Mouse (Mus musculus): ENCODE results near the gene Msi2. TPM values are rescaled to one million over a fixed set of nuclear protein-coding genes. Genes with fewer than 3 reads are reported as not detected.
A peak's percentile ranks its signal among the peaks of the same experiment; 100 is the strongest.

Gene Msi2
- polyA plus RNA-seq, 1 experiment from 2014 or later = 20.2 TPM

DNA sequence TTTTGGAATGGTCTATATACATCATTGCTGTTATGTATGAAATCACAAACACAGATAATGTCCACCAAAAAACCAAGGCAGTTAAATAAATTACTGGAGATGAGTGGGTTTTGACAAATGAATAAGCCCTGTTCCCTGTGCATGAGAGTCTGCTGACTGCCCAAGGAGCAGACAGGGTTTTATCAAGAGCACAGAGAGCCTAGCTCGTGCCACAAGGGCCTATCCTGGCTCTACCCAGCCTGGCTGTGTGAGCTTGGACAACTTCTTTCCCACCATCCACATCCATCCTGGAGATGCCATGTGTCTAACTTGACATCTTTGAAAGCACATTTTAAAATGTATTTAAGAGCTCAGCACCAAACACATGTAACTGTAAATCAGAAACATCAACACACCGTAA, 132.4 kb downstream of the Msi2 start:
- Histone ChIP-seq H3K4me1 (peaks cover 96% of the 10 kb centered on the region), H3K9me3 (no peaks in the 10 kb centered on the region), H3K4me3 (peak overlapping the region; percentile 36; the same call in 1 of the 2 replicates), H3K36me3 (replicated peaks) (peaks cover 40% of the 10 kb centered on the region), H3K27me3 (replicated peaks; ENCODE audit: low read depth, poor library complexity, severe bottlenecking) (no peaks in the 10 kb centered on the region), H3K27ac (replicated peaks) (peak overlapping the region; percentile 87)
- WGBS = 52% methylated on average over 2 of the region's 2 CpGs
- DNase-seq (ENCODE audit: low spot score) = no peak

DNA sequence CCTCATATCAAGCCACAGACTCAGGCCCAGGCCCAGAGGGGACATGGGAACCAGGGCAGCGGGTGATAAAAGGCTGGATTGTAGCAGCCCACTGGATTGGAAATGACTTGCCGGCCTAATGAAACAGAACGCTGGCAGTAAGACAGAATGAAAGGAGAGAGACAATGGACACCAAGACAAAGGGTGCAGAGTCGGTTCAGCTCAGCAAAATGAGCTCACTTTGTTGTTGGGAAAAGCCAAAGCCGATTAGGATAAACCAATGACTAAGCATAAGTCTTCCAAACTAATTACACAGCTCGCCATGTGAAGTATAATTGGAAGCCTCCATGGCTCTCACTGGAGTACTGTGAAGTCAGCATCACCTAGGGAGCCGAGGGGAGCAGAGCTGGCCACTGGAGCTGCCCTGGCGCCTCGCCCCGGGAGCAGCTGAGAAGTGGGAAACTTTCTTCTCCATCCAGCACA, 133.1 kb downstream of the Msi2 start:
- 8% methylated on average over 10 of the region's 10 CpGs for WGBS
- peak; percentile 68 for DNase-seq (ENCODE audit: low spot score)
- Histone ChIP-seq H3K36me3 (replicated peaks) (peaks cover 41% of the 10 kb centered on the region), H3K27ac (replicated peaks) (peak overlapping the region; percentile 87), H3K27me3 (replicated peaks; ENCODE audit: low read depth, poor library complexity, severe bottlenecking) (no peaks in the 10 kb centered on the region), H3K9me3 (no peaks in the 10 kb centered on the region), H3K4me1 (peaks cover 96% of the 10 kb centered on the region), H3K4me3 (peak overlapping the region; percentile 36; the same call in 1 of the 2 replicates)

- Histone ChIP-seq H3K4me3 (no peak overlapping the region), H3K27ac (replicated peaks) (peak overlapping the region; percentile 87)
- 13% methylated on average over 6 of the region's 6 CpGs for WGBS
These were observed 134.4 kb downstream of the Msi2 start for GRCm38 (mm10) chr11:88583866-88584265.

GRCm38 (mm10) chr11:88583259-88583833, 135.0 kb downstream of the Msi2 start:
- peak; percentile 62 for DNase-seq (ENCODE audit: low spot score)
- 3% methylated on average over 8 of the region's 8 CpGs for WGBS
- H3K4me1 ChIP-seq = peaks cover 89% of the 10 kb centered on the region

More at GRCm38 (mm10) chr11:88583866-88584265, 134.4 kb downstream of the Msi2 start:
- H3K4me1 ChIP-seq = peaks cover 92% of the 10 kb centered on the region
- no peak for DNase-seq (ENCODE audit: low spot score)
- peaks cover 38% of the 10 kb centered on the region for H3K36me3 ChIP-seq (replicated peaks)
- no peaks in the 10 kb centered on the region for H3K9me3 ChIP-seq
- H3K27me3 ChIP-seq (replicated peaks; ENCODE audit: low read depth, poor library complexity, severe bottlenecking) = no peaks in the 10 kb centered on the region

GRCm38 (mm10) chr11:88582781-88583180, 135.5 kb downstream of the Msi2 start:
- Histone ChIP-seq H3K4me1 (peaks cover 85% of the 10 kb centered on the region), H3K9me3 (no peaks in the 10 kb centered on the region), H3K36me3 (replicated peaks) (peaks cover 34% of the 10 kb centered on the region), H3K4me3 (peak overlapping the region; percentile 40), H3K27ac (replicated peaks) (peak overlapping the region; percentile 87), H3K27me3 (replicated peaks; ENCODE audit: low read depth, poor library complexity, severe bottlenecking) (no peaks in the 10 kb centered on the region)
- DNase-seq (ENCODE audit: low spot score) = peak; percentile 33
- 6% methylated on average over 7 of the region's 7 CpGs for WGBS

More at GRCm38 (mm10) chr11:88583259-88583833, 135.0 kb downstream of the Msi2 start:
- H3K9me3 ChIP-seq = no peaks in the 10 kb centered on the region
- peak overlapping the region; percentile 87 for H3K27ac ChIP-seq (replicated peaks)
- H3K36me3 ChIP-seq (replicated peaks) = peaks cover 34% of the 10 kb centered on the region
- peak overlapping the region; percentile 40 for H3K4me3 ChIP-seq
- no peaks in the 10 kb centered on the region for H3K27me3 ChIP-seq (replicated peaks; ENCODE audit: low read depth, poor library complexity, severe bottlenecking)

DNA sequence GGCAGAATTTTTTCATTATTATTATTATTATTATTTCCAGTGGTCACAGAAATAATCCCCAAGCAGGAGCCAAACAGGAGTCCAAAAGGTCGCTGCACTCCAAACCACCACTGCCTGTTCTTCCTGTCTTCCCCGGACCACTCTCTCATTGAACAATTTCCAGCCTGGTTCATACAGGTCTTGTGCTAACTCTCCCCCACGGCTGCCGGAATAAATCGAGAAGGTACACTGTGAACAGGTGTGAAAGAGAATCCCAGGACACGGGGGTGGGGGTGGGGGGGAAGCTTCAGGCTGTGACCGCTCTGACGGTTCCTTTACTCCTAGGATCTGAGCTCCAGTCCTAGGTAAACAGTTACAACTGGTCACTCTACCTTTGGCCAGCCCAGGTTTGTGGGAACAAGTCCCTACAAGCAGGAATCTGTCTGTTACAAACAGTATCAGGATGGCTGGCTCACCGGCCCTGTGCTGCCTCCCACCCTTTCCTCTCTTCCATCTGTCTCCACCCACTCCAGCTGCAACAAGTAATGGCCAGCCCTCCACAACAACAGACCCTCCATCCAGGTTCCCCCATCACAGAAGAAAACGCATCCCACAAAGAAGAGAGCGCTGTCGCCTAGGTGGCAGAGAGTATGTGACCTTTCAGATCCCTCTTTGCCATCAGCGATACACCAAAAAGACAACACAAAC, 136.1 kb downstream of the Msi2 start:
- peak overlapping the region; percentile 87 for H3K27ac ChIP-seq (replicated peaks)
- peaks cover 32% of the 10 kb centered on the region for H3K36me3 ChIP-seq (replicated peaks)
- peak overlapping the region; percentile 40 for H3K4me3 ChIP-seq
- WGBS = 20% methylated on average over 13 of the region's 13 CpGs
- H3K9me3 ChIP-seq = no peaks in the 10 kb centered on the region
- peaks cover 85% of the 10 kb centered on the region for H3K4me1 ChIP-seq
- DNase-seq (ENCODE audit: low spot score) = peak; percentile 52
- no peaks in the 10 kb centered on the region for H3K27me3 ChIP-seq (replicated peaks; ENCODE audit: low read depth, poor library complexity, severe bottlenecking)

DNA sequence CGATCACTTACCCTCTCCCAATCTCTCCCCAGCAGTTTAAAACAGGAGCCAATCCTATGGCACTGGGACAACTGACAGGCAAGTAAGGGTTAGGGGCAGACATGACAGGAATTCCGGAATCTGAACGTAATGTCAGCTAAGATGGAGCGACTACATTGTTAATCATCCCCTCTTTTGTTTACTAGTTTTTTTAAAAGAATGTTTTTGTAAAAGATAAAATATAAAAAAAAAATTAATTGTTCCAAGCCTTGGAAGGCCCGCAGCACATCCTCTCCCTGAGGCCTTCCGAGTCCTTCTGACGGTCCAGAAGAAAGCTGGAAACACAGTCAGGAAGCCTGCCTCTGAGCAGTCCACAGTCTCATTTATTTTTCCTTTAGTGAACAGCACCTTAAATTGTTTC, 136.9 kb downstream of the Msi2 start:
- Histone ChIP-seq H3K4me1 (peaks cover 85% of the 10 kb centered on the region), H3K4me3 (no peak overlapping the region), H3K9me3 (no peaks in the 10 kb centered on the region), H3K36me3 (replicated peaks) (peaks cover 31% of the 10 kb centered on the region), H3K27ac (replicated peaks) (peak overlapping the region; percentile 87), H3K27me3 (replicated peaks; ENCODE audit: low read depth, poor library complexity, severe bottlenecking) (no peaks in the 10 kb centered on the region)
- no peak for DNase-seq (ENCODE audit: low spot score)
- WGBS = 71% methylated on average over 7 of the region's 7 CpGs

DNA sequence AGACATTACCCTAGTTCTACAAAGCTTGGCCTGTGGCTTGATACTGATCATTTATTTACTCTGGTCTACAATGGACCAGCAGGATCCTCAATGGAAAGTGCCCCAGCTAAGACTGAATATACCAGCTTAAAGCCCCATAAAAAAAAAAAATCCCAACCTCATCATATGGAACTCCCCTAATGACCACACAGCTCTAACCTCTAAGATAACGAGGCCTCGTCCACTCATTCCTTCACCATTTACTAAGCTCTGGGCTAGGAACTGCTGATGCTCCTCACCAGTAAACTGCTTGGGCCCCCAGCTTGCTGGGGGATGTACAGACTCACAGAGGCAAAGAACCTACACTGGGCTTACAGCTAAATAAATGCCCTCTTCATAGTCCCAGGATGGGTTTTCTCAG, 139.6 kb downstream of the Msi2 start:
- no peak overlapping the region for H3K4me3 ChIP-seq
- H3K4me1 ChIP-seq = peaks cover 82% of the 10 kb centered on the region
- no peaks in the 10 kb centered on the region for H3K9me3 ChIP-seq
- DNase-seq (ENCODE audit: low spot score) = no peak
- peak overlapping the region; percentile 44; the same call in 1 of the 2 replicates for H3K27ac ChIP-seq (replicated peaks)
- H3K27me3 ChIP-seq (replicated peaks; ENCODE audit: low read depth, poor library complexity, severe bottlenecking) = no peaks in the 10 kb centered on the region
- WGBS = 86% methylated on average over 2 of the region's 2 CpGs
- peaks cover 40% of the 10 kb centered on the region for H3K36me3 ChIP-seq (replicated peaks)

GRCm38 (mm10) chr11:88577076-88577475, 141.2 kb downstream of the Msi2 start:
- Histone ChIP-seq H3K36me3 (replicated peaks) (peaks cover 52% of the 10 kb centered on the region), H3K4me3 (no peak overlapping the region), H3K9me3 (no peaks in the 10 kb centered on the region), H3K27ac (replicated peaks) (peak overlapping the region; percentile 67; the same call in 1 of the 2 replicates), H3K27me3 (replicated peaks; ENCODE audit: low read depth, poor library complexity, severe bottlenecking) (no peaks in the 10 kb centered on the region), H3K4me1 (peaks cover 82% of the 10 kb centered on the region)
- WGBS = 82% methylated on average over 7 of the region's 7 CpGs
- DNase-seq (ENCODE audit: low spot score) = no peak

DNA sequence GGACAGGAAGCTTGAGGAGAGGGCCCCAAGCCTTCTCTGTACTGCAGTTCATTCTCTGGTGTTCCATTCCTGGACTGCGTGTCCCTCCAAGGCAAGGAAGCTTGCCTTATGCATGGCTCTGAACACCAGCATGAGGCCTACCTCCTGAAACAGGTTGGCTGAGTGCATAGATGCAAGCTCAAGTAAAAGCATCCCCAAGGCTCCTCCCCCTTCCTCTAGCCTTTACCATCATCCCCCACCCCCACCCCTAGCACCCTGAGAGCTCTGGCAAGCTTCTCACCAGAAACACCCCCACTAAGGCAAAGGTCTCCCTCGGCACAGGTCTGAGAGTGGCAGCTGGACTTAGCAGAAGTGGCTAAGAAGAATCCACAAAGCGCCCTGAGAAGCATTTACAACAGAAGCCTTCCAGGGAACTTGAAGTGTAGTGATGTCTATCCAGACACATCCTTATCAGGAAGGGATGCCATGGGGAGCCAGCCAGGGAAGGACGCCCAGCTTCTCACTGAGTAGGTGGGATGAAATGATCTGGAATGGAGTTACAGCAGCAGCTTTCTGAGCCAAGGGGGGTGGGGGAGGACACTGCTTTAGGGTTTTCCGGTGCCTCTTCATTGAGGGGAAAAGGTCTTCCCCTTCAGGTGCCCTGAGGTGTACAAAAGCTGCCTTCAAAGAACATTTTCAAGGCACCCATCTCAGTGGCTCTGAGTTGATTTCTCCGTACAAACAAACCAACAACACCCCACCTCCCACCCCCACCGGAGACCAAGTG, 141.9 kb downstream of the Msi2 start:
- H3K4me1 ChIP-seq = peaks cover 79% of the 10 kb centered on the region
- no peaks in the 10 kb centered on the region for H3K27me3 ChIP-seq (replicated peaks; ENCODE audit: low read depth, poor library complexity, severe bottlenecking)
- 64% methylated on average over 7 of the region's 7 CpGs for WGBS
- peaks cover 52% of the 10 kb centered on the region for H3K36me3 ChIP-seq (replicated peaks)
- peak overlapping the region; percentile 67 for H3K27ac ChIP-seq (replicated peaks)
- no peaks in the 10 kb centered on the region for H3K9me3 ChIP-seq
- no peak overlapping the region for H3K4me3 ChIP-seq
- DNase-seq (ENCODE audit: low spot score) = no peak

DNA sequence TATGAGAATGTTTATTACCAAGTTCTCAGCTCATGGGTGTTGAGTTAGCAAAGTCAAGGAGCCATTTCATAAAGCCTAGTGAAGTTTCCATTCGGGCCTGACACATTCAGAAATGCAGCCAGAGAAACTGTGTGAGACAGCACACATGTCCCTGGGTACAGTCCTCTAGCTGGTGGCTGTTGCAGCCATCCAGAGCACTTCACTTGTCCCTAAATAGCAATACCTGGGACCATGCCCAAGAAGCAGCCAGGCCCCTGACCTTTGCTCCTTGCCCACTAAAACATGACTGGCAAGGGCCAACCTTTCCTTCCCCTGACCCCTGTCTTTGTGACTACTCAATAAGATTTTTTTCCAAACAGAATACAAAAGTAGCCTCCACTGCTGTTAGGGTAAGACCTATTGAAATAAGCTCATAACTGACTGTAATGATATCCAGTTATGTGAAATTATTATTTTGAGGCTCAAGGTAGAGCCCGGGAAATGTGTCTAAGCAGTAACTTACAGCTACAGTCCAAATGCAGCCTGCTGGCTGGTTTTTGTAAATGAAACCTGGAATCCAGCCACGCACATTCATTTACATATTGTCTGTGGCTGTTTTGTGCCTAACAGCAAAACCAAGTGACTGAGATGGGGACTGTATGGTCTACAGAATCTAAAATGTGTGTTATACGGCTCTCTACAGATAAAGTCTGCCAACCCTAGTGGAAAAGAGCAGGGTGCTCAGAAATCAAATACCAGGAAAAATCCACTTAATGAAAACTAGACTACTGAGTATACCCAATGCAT, 143.5 kb downstream of the Msi2 start:
- Histone ChIP-seq H3K9me3 (no peaks in the 10 kb centered on the region), H3K27me3 (replicated peaks; ENCODE audit: low read depth, poor library complexity, severe bottlenecking) (no peaks in the 10 kb centered on the region), H3K27ac (replicated peaks) (no peak overlapping the region), H3K4me3 (no peak overlapping the region), H3K36me3 (replicated peaks) (peaks cover 45% of the 10 kb centered on the region), H3K4me1 (peaks cover 85% of the 10 kb centered on the region)
- no peak for DNase-seq (ENCODE audit: low spot score)
- WGBS = 88% methylated on average over 4 of the region's 4 CpGs

DNA sequence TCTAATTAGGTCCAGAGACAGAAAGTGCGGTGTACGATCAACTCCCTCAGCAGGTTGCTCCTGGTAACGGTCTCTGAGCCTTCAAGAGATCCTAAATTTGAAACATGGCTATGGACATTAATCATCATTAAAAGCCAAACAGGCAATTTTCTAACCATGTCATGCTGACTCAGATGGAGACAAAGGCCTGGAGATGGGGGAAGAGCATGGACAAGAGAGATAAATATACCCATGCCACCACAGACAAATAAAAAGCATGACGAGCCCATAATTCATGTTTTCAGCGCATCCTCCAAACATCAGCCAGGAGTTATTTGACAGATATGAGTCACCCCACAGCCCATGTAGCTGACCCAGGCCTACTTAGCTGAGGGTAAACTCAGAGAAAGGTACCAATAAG, 145.3 kb downstream of the Msi2 start:
- peaks cover 92% of the 10 kb centered on the region for H3K4me1 ChIP-seq
- DNase-seq (ENCODE audit: low spot score) = no peak
- H3K9me3 ChIP-seq = no peaks in the 10 kb centered on the region
- 82% methylated on average over 5 of the region's 5 CpGs for WGBS
- peaks cover 34% of the 10 kb centered on the region for H3K36me3 ChIP-seq (replicated peaks)
- H3K4me3 ChIP-seq = no peak overlapping the region
- no peak overlapping the region for H3K27ac ChIP-seq (replicated peaks)
- H3K27me3 ChIP-seq (replicated peaks; ENCODE audit: low read depth, poor library complexity, severe bottlenecking) = no peaks in the 10 kb centered on the region

All from embryonic facial prominence, embryonic 10.5 days (tissue).